Mouse (Mus musculus) neural tube, embryonic 15.5 days (tissue): ENCODE results near the gene Os9. TPM values are rescaled to one million over a fixed set of nuclear protein-coding genes. Genes with fewer than 3 reads are reported as not detected.
"Not testable (repeated sequence)": the region's sequence is repeated elsewhere in the genome, so short reads cannot be mapped to it uniquely, and the experiment has no call there.

Experiments
- ATAC-seq: fragments of 200-750 bp; cut with Nextera tagmentation; 2 replicates; pipeline ENCODE4 v1.8.0; 2017; ENCODE audit warnings: mild to moderate bottlenecking, moderate TSS enrichment, moderate library complexity; ENCODE audit not compliant: low FRiP score
- H3K27ac ChIP-seq: fragments of 300-500 bp; sonication (generic); replicated peaks from 2 replicates; pipeline ENCODE4 v1.5.1; 2015; ENCODE audit warnings: mild to moderate bottlenecking, inconsistent platforms
- H3K27me3 ChIP-seq: fragments of 300-500 bp; sonication (generic); replicated peaks from 2 replicates; pipeline ENCODE4 v1.6.1; 2015; ENCODE audit warnings: inconsistent platforms
- H3K36me3 ChIP-seq: fragments of 300-500 bp; sonication (generic); 2 replicates; pipeline ENCODE4 v1.6.1; 2015; ENCODE audit warnings: inconsistent platforms
- H3K4me1 ChIP-seq: fragments of 300-500 bp; sonication (generic); 2 replicates; pipeline ENCODE4 v1.6.1; 2015; ENCODE audit warnings: inconsistent platforms
- H3K4me2 ChIP-seq: fragments of 300-500 bp; sonication (generic); 2 replicates; pipeline ENCODE4 v1.6.1; 2015; ENCODE audit warnings: inconsistent platforms, mild to moderate bottlenecking, moderate library complexity
- H3K4me3 ChIP-seq: fragments of 300-500 bp; sonication (generic); replicated peaks from 2 replicates; pipeline ENCODE4 v1.5.1; 2015; ENCODE audit warnings: mild to moderate bottlenecking, inconsistent platforms
- H3K9ac ChIP-seq: fragments of 300-500 bp; sonication (generic); replicated peaks from 2 replicates; pipeline ENCODE4 v1.6.1; 2015; ENCODE audit warnings: mild to moderate bottlenecking, inconsistent platforms
- H3K9me3 ChIP-seq: fragments of 300-500 bp; sonication (generic); replicated peaks from 2 replicates; pipeline ENCODE4 v1.6.1; 2016; ENCODE audit warnings: inconsistent platforms
- WGBS: fragments of 180-500 bp; shearing (Covaris S2); methylation state at CpG from one replicate; pipeline ENCODE4 v1.1.7; 2015; ENCODE audit warnings: mixed read lengths; 5-methylcytosine and 5-hydroxymethylcytosine counted together
- polyA plus RNA-seq: library from polyadenylated mRNA; unstranded; fragments of >200 nt; fragmentation: Nextera tagmentation; extraction: Ambion mirVana; gene quantifications from 2 replicates; pipeline ENCODE4 v1.2.1, GENCODE M21; 2015

Gene Os9
- polyA plus RNA-seq, 1 experiment from 2014 or later: 130 TPM

DNA sequence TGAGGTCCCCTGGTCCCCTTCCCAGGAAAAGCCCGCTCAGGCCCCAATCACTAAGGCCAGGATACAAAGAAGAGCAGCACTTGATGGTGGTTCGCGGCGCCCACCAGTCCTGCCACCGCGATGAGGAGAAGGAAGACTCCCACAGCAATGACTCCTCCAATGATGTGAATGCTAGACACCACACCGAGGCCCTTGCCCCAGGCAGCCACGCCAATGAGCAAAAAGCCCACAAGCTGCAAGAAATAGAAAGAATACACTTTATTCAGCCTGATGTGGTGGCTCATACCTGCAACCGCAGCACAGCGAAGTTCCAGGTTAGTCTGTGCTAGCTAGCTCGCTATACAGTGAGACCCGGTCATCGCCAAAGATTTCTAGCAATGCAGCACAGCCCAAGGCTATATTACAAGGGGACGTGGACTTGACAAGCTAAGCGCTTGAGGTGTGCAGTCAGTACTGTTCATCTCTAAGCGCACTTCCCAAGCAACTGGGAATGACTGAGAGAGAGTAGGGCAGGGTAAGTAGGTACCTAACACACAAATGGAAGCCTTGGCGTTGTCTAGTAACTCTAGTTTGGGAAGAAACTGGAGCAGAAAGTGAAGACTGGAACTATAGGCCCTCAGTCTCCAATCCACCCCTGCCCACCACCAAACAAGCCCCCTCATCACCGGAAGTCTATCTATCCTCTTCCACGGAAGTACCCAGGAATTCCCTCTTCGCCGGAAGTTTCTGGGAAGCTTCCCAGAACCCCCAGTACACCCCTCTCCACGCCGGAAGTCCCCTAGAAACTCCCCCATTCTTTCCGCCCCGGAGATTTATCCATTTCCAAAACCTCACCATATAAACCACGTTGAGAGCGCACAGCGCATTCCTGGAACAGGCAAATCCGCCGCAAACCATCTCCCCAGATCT, 51.4 kb downstream of the Os9 start:
- peaks cover 44% of the 10 kb centered on the region for H3K36me3 ChIP-seq
- 8% methylated on average over 30 of the region's 30 CpGs for WGBS
- H3K9me3 ChIP-seq: no peaks in the 10 kb centered on the region
- no peaks in the 10 kb centered on the region for H3K27me3 ChIP-seq
- H3K4me2 ChIP-seq: peak overlapping the region; percentile 91
- peak overlapping the region; percentile 68 for H3K4me3 ChIP-seq
- ATAC-seq: peak; percentile 88
- peak overlapping the region; percentile 62 for H3K9ac ChIP-seq
- peak overlapping the region; percentile 97 for H3K27ac ChIP-seq
- peaks cover 44% of the 10 kb centered on the region for H3K4me1 ChIP-seq

DNA sequence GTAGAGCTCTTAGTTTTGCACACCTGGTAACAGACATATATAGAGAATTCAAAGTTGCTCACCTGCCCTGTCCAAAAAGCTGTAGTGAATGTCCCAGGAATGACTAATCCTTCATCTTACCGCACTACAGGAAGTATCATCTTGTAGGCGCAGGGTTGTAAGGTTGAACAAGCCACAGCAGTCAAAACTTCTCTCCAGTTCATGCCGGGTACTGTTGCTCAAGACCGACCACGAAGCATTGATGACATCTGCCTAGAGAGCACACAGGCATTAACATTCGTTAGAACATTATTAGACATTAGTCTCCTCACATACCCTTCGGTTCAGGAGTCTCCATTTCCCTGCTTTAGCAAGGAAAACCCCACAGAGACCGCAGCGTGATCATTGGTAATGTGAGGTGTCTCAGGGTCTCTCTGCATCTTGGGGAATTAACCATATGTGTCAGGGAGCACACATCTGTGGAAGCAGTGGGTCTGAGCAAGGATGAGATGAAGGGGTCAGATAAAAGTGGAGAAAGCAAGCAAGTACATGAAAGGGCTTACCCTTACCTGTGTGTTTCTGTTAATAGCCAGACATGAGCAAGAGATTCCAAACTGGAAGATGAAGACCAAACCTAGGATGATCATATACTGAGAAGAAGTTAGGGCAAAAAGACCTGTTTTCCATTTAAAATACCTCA, 52.4 kb downstream of the Os9 start:
- peak overlapping the region; percentile 97; the same call in 1 of the 2 replicates for H3K27ac ChIP-seq
- WGBS: 84% methylated on average over 9 of the region's 9 CpGs
- H3K4me3 ChIP-seq: peak overlapping the region; percentile 68

DNA sequence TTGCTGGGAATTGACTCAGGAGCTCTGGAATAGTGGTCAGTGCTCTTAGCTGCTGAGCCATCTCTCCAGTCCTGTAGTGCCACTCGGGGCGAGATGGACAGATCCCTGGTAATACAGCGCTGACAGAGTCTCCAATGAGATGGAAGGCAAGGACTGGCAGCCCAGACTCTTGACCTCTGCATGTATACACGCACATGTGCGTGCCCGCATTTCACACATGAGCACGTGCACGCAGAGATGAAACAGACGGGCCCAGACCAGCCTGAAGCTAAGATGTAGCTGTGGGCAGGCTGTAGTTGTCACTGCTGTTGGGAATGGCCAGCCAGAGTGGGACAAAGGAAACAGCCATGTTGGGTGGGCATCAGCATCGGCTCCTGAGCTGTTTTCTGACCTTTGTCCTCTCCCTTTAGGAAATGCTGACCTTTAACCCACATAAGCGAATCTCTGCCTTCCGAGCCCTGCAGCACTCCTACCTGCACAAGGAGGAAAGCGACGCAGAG, 54.4 kb downstream of the Os9 start:
- Histone ChIP-seq H3K9ac (no peak overlapping the region), H3K36me3 (peaks cover 44% of the 10 kb centered on the region), H3K9me3 (no peaks in the 10 kb centered on the region), H3K4me3 (no peak overlapping the region), H3K27me3 (no peaks in the 10 kb centered on the region), H3K4me1 (peaks cover 57% of the 10 kb centered on the region), H3K4me2 (no peak overlapping the region), H3K27ac (no peak overlapping the region)
- WGBS: 96% methylated on average over 14 of the region's 14 CpGs
- ATAC-seq: no peak

More for the DNA sequence above, 52.4 kb downstream of the Os9 start:
- Histone ChIP-seq H3K9ac (peak overlapping the region; percentile 62), H3K27me3 (no peaks in the 10 kb centered on the region), H3K4me2 (peak overlapping the region; percentile 91), H3K4me1 (peaks cover 48% of the 10 kb centered on the region), H3K36me3 (peaks cover 44% of the 10 kb centered on the region), H3K9me3 (no peaks in the 10 kb centered on the region)
- ATAC-seq: no peak

DNA sequence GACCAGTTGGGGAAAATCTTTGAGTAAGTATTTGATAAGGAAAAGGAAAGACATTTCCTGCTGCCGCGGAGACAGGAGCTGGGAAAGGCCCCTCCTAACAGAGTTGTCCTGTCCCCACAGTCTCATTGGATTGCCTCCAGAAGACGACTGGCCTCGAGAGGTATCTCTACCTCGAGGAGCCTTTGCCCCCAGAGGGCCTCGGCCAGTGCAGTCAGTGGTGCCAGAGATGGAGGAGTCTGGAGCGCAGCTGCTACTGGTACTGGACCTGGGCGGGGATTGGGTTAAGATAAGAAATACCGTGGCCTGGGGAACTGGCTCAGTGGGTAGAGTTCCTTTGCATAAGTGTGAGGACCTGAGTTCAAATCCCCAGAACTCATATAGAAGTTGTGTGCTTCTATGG, 55.0 kb downstream of the Os9 start:
- ATAC-seq: no peak
- 91% methylated on average over 9 of the region's 9 CpGs for WGBS
- Histone ChIP-seq H3K4me1 (peaks cover 58% of the 10 kb centered on the region), H3K36me3 (peaks cover 44% of the 10 kb centered on the region), H3K9ac (no peak overlapping the region), H3K27ac (no peak overlapping the region), H3K4me2 (no peak overlapping the region), H3K4me3 (no peak overlapping the region), H3K27me3 (no peaks in the 10 kb centered on the region), H3K9me3 (no peaks in the 10 kb centered on the region)

DNA sequence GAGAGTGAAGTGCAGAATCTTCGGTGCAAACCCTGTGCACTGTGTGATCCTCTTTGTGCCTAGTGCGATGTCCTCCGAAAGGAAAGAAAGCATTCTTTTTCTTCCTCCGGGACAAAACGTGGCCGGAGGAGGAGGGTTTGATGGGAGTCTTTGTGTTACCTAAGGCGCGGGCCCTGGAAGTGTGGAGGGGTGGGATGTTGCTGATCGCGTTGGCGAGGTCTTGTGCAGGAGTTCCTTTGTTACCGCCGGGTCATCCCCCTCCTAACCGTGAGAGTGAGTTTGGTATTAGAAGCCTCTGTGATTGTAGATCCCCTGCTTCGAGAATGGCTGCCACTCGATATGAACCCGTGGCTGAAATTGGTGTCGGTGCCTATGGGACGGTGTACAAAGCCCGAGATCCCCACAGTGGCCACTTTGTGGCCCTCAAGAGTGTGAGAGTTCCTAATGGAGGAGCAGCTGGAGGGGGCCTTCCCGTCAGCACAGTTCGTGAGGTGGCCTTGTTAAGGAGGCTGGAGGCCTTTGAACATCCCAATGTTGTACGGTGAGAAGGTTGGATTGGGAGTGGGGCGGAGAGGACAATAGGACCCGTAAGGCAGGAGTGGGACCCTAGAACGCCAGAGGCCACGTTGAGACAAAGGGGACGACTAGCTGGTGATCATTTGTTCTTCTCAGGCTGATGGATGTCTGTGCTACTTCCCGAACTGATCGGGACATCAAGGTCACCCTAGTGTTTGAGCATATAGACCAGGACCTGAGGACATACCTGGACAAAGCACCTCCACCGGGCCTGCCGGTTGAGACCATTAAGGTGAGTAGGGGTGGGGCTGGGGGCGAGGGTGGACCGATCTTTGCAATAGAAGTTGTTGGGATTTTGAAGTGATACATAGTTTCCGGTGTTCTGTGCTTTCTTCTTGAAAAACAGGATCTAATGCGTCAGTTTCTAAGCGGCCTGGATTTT, 56.7 kb downstream of the Os9 start:
- H3K4me3 ChIP-seq: peak overlapping the region; percentile 80
- peak overlapping the region; percentile 89 for H3K4me2 ChIP-seq
- WGBS: 13% methylated on average over 36 of the region's 37 CpGs
- peaks cover 44% of the 10 kb centered on the region for H3K36me3 ChIP-seq
- H3K9me3 ChIP-seq: no peaks in the 10 kb centered on the region
- peaks cover 56% of the 10 kb centered on the region for H3K4me1 ChIP-seq
- no peaks in the 10 kb centered on the region for H3K27me3 ChIP-seq
- no peak for ATAC-seq
- peak overlapping the region; percentile 87 for H3K9ac ChIP-seq
- peak overlapping the region; percentile 93 for H3K27ac ChIP-seq

- ATAC-seq: peak; percentile 92
- Histone ChIP-seq H3K36me3 (peaks cover 37% of the 10 kb centered on the region), H3K9ac (peak within 1 kb of the TSS; percentile 87), H3K4me3 (peak within 1 kb of the TSS; percentile 80), H3K9me3 (no peaks in the 10 kb centered on the region), H3K4me1 (peaks cover 54% of the 10 kb centered on the region), H3K4me2 (peak within 1 kb of the TSS; percentile 89), H3K27ac (peak within 1 kb of the TSS; percentile 93), H3K27me3 (no peaks in the 10 kb centered on the region)
- under 1% methylated on average over 46 of the region's 46 CpGs for WGBS
These were observed 57.6 kb downstream of the Os9 start, which contains the start of gene Cdk4 for GRCm38 (mm10) chr10:127063239-127063872. Cdk4 (plus strand) TSS chr10:127063534.

GRCm38 (mm10) chr10:127062503-127062902, 58.4 kb downstream of the Os9 start:
- no peak for ATAC-seq
- H3K4me3 ChIP-seq: no peak overlapping the region

GRCm38 (mm10) chr10:127062101-127062500, 58.8 kb downstream of the Os9 start:
- peak overlapping the region; percentile 81 for H3K27ac ChIP-seq
- not testable (repeated sequence) for H3K4me2 ChIP-seq, H3K9me3 ChIP-seq, H3K4me3 ChIP-seq, ATAC-seq, H3K9ac ChIP-seq, H3K27me3 ChIP-seq
- WGBS: 84% methylated on average over 4 of the region's 4 CpGs
- H3K36me3 ChIP-seq: peaks cover 34% of the 10 kb centered on the region
- H3K4me1 ChIP-seq: peaks cover 57% of the 10 kb centered on the region

More at GRCm38 (mm10) chr10:127062503-127062902, 58.4 kb downstream of the Os9 start:
- H3K36me3 ChIP-seq: peaks cover 34% of the 10 kb centered on the region
- H3K27me3 ChIP-seq: no peaks in the 10 kb centered on the region
- peak overlapping the region; percentile 81 for H3K27ac ChIP-seq
- no peak overlapping the region for H3K9ac ChIP-seq
- no peaks in the 10 kb centered on the region for H3K9me3 ChIP-seq
- H3K4me1 ChIP-seq: peaks cover 56% of the 10 kb centered on the region
- 83% methylated on average over 5 of the region's 5 CpGs for whole genome bisulfite sequencing
- peak overlapping the region; percentile 89 for H3K4me2 ChIP-seq

GRCm38 (mm10) chr10:127061513-127061912, 59.4 kb downstream of the Os9 start:
- no peak for ATAC-seq
- Histone ChIP-seq H3K4me1 (peaks cover 53% of the 10 kb centered on the region), H3K9ac (peak overlapping the region; percentile 96), H3K9me3 (no peaks in the 10 kb centered on the region), H3K4me2 (peak overlapping the region; percentile 81), H3K27ac (peak overlapping the region; percentile 96), H3K4me3 (peak overlapping the region; percentile 83), H3K36me3 (peaks cover 33% of the 10 kb centered on the region), H3K27me3 (no peaks in the 10 kb centered on the region)
- 65% methylated on average over 2 of the region's 2 CpGs for WGBS

GRCm38 (mm10) chr10:127061085-127061484, 59.8 kb downstream of the Os9 start:
- WGBS: 28% methylated on average over 5 of the region's 5 CpGs
- Histone ChIP-seq H3K36me3 (peaks cover 33% of the 10 kb centered on the region), H3K4me3 (peak overlapping the region; percentile 83), H3K27ac (peak overlapping the region; percentile 96), H3K9me3 (no peaks in the 10 kb centered on the region), H3K4me1 (peaks cover 56% of the 10 kb centered on the region), H3K27me3 (no peaks in the 10 kb centered on the region), H3K4me2 (peak overlapping the region; percentile 81), H3K9ac (peak overlapping the region; percentile 96)
- no peak for ATAC-seq
